Mouse (Mus musculus) kidney, postnatal 0 days (tissue): ENCODE data around the gene Ecm2. TPM values are rescaled to one million over a fixed set of nuclear protein-coding genes. Genes with fewer than 3 reads are reported as not detected.

Experiments used
- ATAC-seq: fragments of 200-750 bp; cut with Nextera tagmentation; replicated peaks from 2 replicates; pipeline ENCODE4 v1.8.0; 2017; ENCODE audit warnings: low read depth, moderate number of reproducible peaks, moderate TSS enrichment, moderate library complexity; ENCODE audit not compliant: low FRiP score
- DNase-seq: peaks from one replicate; pipeline ENCODE4 v3.0.0-alpha.2; 2016; ENCODE audit warnings: low spot score
- H3K27ac ChIP-seq: fragments of 300-500 bp; sonication (generic); 2 replicates; pipeline ENCODE4 v1.5.1; 2014; ENCODE audit warnings: mild to moderate bottlenecking
- H3K27me3 ChIP-seq: fragments of 300-500 bp; sonication (generic); 2 replicates; pipeline ENCODE4 v1.6.1; 2014; ENCODE audit warnings: low read length, mixed read lengths; ENCODE audit not compliant: insufficient read depth
- H3K36me3 ChIP-seq: fragments of 300-500 bp; sonication (generic); 2 replicates; pipeline ENCODE4 v1.6.1; 2014; ENCODE audit warnings: low read length, mixed read lengths; ENCODE audit not compliant: insufficient read depth
- H3K4me1 ChIP-seq: fragments of 300-500 bp; sonication (generic); replicated peaks from 2 replicates; pipeline ENCODE4 v1.6.1; 2014; ENCODE audit warnings: antibody characterized with exemption, low read length, mixed read lengths; ENCODE audit not compliant: insufficient read depth
- H3K4me2 ChIP-seq: fragments of 300-500 bp; sonication (generic); 2 replicates; pipeline ENCODE4 v1.6.1; 2014; ENCODE audit warnings: mild to moderate bottlenecking, low read length, moderate library complexity, mixed read lengths
- H3K4me3 ChIP-seq: fragments of 300-500 bp; sonication (generic); replicated peaks from 2 replicates; pipeline ENCODE4 v1.5.1; 2014; ENCODE audit warnings: low read depth, low read length
- H3K9ac ChIP-seq: fragments of 300-500 bp; sonication (generic); 2 replicates; pipeline ENCODE4 v1.6.1; 2014; ENCODE audit warnings: low read depth, low read length
- H3K9me3 ChIP-seq: fragments of 300-500 bp; sonication (generic); replicated peaks from 2 replicates; pipeline ENCODE4 v1.6.1; 2016; ENCODE audit warnings: low read length, inconsistent platforms, mixed read lengths
- CTCF ChIP-seq: IDR thresholded peaks from 2 replicates; pipeline ENCODE4 v1.5.1; 2016; ENCODE audit warnings: antibody characterized with exemption, low read depth, mild to moderate bottlenecking, moderate library complexity
- WGBS: fragments of 180-500 bp; shearing (Covaris S2); extraction: QIAGEN DNeasy Blood & Tissue Kit; methylation state at CpG from one replicate; pipeline ENCODE4 v1.1.7; 2014; 5-methylcytosine and 5-hydroxymethylcytosine counted together
- polyA plus RNA-seq: library from polyadenylated mRNA; unstranded; fragments of >200 nt; fragmentation: Nextera tagmentation; extraction: Ambion mirVana; gene quantifications from 2 replicates; pipeline ENCODE4 v1.2.1, GENCODE M21; 2015

The Ecm2 gene
- 2.5 TPM in 2 replicates for polyA plus RNA-seq

GRCm38 (mm10) chr13:49504510-49504909, at the start of gene Ecm2:
Ecm2 (plus strand) TSS chr13:49504810.
- TF ChIP-seq CTCF: no peak
- peak within 1 kb of the TSS; percentile 34 for H3K4me2 ChIP-seq
- H3K4me3 ChIP-seq: peak within 1 kb of the TSS; percentile 11
- H3K4me1 ChIP-seq: no peaks in the 10 kb centered on the region
- H3K27me3 ChIP-seq: no peaks in the 10 kb centered on the region
- H3K36me3 ChIP-seq: no peaks in the 10 kb centered on the region
- peak; percentile 44 for DNase-seq
- no peaks in the 10 kb centered on the region for H3K9me3 ChIP-seq
- ATAC-seq: no peak
- H3K9ac ChIP-seq: 0 out of 2 replicates have a peak within 1 kb of the TSS, but pooled peaks have one; percentile 18
- 68% methylated on average over 4 of the region's 4 CpGs for WGBS
- H3K27ac ChIP-seq: no peak within 1 kb of the TSS

- no peaks in the 10 kb centered on the region for H3K27me3 ChIP-seq
- ATAC-seq: no peak
- H3K4me3 ChIP-seq: no peak overlapping the region
- H3K36me3 ChIP-seq: peaks cover 31% of the 10 kb centered on the region
- DNase-seq: no peak
- no peak overlapping the region for H3K9ac ChIP-seq
- H3K4me1 ChIP-seq: no peaks in the 10 kb centered on the region
- no peak for TF ChIP-seq CTCF
- 0 out of 2 replicates have a peak overlapping the region, but pooled peaks have one; percentile 47 for H3K27ac ChIP-seq
- WGBS: 87% methylated on average over 4 of the region's 4 CpGs
- no peaks in the 10 kb centered on the region for H3K9me3 ChIP-seq
- no peak overlapping the region for H3K4me2 ChIP-seq
Observed at GRCm38 (mm10) chr13:49460276-49460675, 44.3 kb upstream of the Ecm2 start.

GRCm38 (mm10) chr13:49460692-49461414, 43.8 kb upstream of the Ecm2 start:
- WGBS: 65% methylated on average over 5 of the region's 5 CpGs
- Histone ChIP-seq H3K27ac (peak overlapping the region; percentile 75; the same call in 1 of the 2 replicates), H3K9ac (no peak overlapping the region), H3K4me3 (no peak overlapping the region), H3K27me3 (no peaks in the 10 kb centered on the region), H3K4me2 (no peak overlapping the region), H3K4me1 (no peaks in the 10 kb centered on the region), H3K9me3 (no peaks in the 10 kb centered on the region), H3K36me3 (peaks cover 31% of the 10 kb centered on the region)
- DNase-seq: no peak
- no peak for ATAC-seq
- TF ChIP-seq CTCF: no peak

- Histone ChIP-seq H3K36me3 (peaks cover 31% of the 10 kb centered on the region), H3K27me3 (no peaks in the 10 kb centered on the region), H3K27ac (peak overlapping the region; percentile 75; the same call in 1 of the 2 replicates), H3K4me1 (no peaks in the 10 kb centered on the region), H3K4me3 (no peak overlapping the region), H3K9ac (no peak overlapping the region), H3K9me3 (no peaks in the 10 kb centered on the region), H3K4me2 (no peak overlapping the region)
- WGBS: 84% methylated on average over 15 of the region's 15 CpGs
- DNase-seq (peak; percentile 18), ATAC-seq (peak; percentile 84)
- TF ChIP-seq CTCF: no peak
Observed at GRCm38 (mm10) chr13:49461458-49462132, 43.0 kb upstream of the Ecm2 start.

GRCm38 (mm10) chr13:49462921-49463320, 41.7 kb upstream of the Ecm2 start:
- Histone ChIP-seq H3K4me1 (no peaks in the 10 kb centered on the region), H3K36me3 (peaks cover 31% of the 10 kb centered on the region), H3K27ac (no peak overlapping the region), H3K9me3 (no peaks in the 10 kb centered on the region), H3K4me2 (no peak overlapping the region), H3K27me3 (no peaks in the 10 kb centered on the region), H3K4me3 (no peak overlapping the region), H3K9ac (no peak overlapping the region)
- no peak for TF ChIP-seq CTCF
- DNase-seq (no peak), ATAC-seq (no peak)
- 94% methylated on average over 2 of the region's 2 CpGs for WGBS

- no peak for TF ChIP-seq CTCF
- 95% methylated on average over 4 of the region's 4 CpGs for WGBS
- Histone ChIP-seq H3K9me3 (no peaks in the 10 kb centered on the region), H3K36me3 (peaks cover 23% of the 10 kb centered on the region), H3K27me3 (no peaks in the 10 kb centered on the region), H3K9ac (no peak overlapping the region), H3K27ac (no peak overlapping the region), H3K4me1 (no peaks in the 10 kb centered on the region), H3K4me2 (no peak overlapping the region), H3K4me3 (no peak overlapping the region)
- ATAC-seq (no peak), DNase-seq (no peak)
Observed at GRCm38 (mm10) chr13:49465875-49466274, 38.7 kb upstream of the Ecm2 start.
